Mouse (Mus musculus): Measurements from ENCODE around the gene Tulp4.

The Tulp4 gene

DNA sequence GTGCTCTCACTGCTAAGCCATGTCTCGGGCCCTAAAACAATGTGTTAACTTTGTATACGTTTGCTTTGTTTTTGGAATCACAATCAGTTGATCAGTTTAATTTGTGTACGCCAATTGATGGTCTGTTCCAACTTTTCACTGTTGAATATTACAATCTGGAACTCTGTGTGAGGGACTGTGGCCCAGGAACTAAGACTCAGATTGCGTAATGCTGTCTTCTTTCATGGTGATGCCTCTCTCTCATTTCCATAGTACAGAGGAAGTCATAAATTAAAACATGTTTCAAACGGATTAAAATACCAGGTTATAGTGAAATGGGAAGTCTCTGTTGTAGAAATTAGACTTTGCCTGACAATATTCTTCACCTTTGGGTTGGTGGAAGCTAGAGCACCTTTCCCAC, 83.0 kb downstream of the Tulp4 start:
- 84% methylated on average over 5 of the region's 5 CpGs for WGBS

DNA sequence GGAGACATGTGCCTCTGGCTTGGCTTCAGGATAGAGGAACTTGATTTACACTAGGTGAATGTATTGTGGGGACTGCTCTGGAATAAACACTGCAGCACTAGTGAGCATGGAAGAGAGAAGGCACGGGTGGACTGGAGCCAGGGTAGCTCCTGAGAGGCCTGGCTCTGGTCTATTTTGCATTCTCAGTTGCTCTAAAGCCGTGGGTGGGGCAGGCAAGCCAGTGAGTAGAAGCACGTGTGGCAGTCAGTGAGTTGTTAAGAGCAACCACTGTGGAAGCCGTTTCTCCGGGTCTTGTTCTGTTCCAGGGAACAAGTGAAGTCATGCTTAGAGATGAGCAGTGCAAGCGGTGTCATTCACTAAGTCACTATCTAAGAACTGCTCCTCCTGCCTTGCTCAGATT, 86.0 kb downstream of the Tulp4 start:
- WGBS: 53% methylated on average over 6 of the region's 6 CpGs

- WGBS: 50% methylated on average over 1 of the region's 1 CpGs
Measured at GRCm38 (mm10) chr17:6195390-6195789, 89.2 kb downstream of the Tulp4 start.

DNA sequence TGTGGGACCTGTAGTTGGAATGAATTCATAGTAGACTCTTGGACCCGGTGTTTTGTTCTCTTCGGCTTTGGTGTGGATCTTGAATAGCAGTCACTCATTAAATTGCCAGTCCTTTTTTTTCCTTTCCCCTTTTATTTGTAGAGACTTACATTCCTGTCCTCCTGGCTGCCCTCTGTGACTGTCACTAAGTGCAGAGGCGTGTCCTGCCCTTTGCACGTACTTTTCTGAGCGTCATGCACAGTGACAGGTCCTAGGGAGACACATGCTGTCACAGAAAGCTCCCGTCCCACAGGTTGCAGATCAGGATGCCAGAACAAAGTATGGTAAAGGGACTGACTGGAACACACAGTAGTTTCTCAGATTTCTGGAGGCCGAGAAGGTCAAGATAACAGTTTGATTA, 91.3 kb downstream of the Tulp4 start:
- WGBS: 80% methylated on average over 7 of the region's 7 CpGs

- 90% methylated on average over 6 of the region's 6 CpGs for WGBS
Measured at GRCm38 (mm10) chr17:6198670-6199069, 92.4 kb downstream of the Tulp4 start.

- 68% methylated on average over 4 of the region's 4 CpGs for WGBS
Measured at GRCm38 (mm10) chr17:6199166-6199565, 92.9 kb downstream of the Tulp4 start.

GRCm38 (mm10) chr17:6201522-6202250, 95.4 kb downstream of the Tulp4 start:
- WGBS: 87% methylated on average over 14 of the region's 14 CpGs

DNA sequence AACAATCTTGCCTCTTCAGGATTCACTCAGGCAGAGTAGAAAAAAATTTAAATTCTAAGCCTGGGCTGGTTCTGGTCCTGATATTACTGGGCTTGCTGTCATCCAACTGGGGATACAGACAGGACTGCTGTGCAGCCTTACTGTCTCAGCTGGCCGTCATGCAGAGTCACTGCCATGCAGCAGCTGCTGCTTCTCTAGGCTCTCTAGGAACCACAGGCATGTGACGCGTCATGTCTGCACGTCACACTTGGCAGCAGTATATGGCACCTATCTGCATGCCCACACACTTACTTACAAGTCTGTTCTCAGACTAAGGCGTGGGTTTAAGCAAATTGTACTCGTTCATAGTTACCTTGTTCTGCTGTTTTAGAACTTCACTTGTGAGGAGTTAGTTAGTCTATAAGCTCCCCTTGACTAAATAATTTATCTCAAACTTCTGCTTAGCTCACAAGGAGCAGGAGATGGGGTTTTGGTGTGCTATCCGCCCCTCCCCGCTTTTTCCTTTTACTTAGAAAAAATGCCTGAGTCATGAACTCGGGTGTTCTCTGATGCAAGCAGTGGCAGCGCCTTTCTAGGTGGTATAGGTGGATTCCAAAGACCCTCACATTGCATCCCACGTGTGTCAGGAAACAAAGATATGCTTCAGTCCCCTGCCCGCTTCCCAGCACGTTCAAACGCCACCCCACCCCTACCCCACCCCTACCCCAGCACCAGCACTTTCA, 96.3 kb downstream of the Tulp4 start:
- WGBS: 58% methylated on average over 14 of the region's 14 CpGs

- 79% methylated on average over 7 of the region's 7 CpGs for whole genome bisulfite sequencing
Measured at GRCm38 (mm10) chr17:6203126-6203525, 96.9 kb downstream of the Tulp4 start.

DNA sequence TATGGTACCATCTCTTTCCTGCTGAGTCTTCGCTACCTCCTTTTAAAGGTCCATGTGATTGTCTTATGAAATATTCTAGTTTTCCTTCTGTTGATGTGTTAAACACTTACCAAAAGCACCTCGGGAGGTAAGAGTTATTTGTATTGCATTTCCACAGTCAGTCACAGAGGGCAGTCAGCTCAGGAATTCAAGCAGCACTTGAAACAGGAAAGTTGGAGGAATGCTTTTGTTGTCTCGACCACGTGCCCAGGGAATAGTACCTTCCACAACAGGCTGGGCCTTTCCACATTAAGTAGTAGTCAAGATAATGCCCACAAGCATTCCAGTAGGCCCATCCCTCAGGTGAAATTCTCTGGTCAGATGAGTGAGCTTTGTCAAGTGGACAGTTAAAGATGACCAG, 97.6 kb downstream of the Tulp4 start:
- 55% methylated on average over 4 of the region's 4 CpGs for WGBS

GRCm38 (mm10) chr17:6211721-6212120, 105.5 kb downstream of the Tulp4 start:
- 71% methylated on average over 1 of the region's 1 CpGs for WGBS

DNA sequence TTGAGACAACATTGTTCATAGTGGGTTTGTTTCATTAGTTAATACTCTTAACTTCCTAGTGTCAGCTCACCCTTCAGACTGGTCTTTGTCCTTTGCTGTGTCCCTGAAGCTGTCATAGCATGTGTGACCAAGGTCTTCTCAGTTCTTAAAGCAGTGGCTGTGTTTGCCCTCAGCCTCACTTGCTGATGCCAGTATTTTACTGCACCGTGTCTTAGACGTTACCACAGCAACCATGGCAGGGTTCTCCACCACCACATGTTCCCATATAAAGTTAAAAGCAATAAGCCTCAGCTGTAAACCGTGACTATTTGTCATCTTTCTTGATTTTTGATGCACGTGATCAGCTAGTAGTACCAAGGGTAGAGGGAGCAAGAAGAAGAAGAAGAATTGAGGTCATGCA, 109.4 kb downstream of the Tulp4 start:
- 44% methylated on average over 4 of the region's 4 CpGs for WGBS

DNA sequence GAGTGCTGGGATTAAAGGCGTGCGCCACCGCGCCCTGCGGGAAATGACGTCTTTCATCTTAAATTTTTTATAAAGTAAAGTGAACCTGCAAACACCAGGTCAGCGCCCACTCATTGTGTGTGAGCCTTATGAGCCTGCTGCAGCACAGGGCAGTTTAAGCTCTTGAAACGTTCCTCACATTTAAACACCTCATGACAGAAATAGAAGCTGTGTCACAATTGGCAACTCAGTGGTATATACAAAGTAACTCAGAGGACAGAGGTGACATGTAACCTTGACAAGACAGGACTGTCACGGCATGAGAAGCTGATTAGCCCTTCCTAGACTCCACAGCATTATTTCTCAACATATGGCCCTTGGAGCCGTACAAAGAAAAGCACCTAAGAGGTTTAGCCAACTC, 110.3 kb downstream of the Tulp4 start:
- 88% methylated on average over 10 of the region's 10 CpGs for WGBS

DNA sequence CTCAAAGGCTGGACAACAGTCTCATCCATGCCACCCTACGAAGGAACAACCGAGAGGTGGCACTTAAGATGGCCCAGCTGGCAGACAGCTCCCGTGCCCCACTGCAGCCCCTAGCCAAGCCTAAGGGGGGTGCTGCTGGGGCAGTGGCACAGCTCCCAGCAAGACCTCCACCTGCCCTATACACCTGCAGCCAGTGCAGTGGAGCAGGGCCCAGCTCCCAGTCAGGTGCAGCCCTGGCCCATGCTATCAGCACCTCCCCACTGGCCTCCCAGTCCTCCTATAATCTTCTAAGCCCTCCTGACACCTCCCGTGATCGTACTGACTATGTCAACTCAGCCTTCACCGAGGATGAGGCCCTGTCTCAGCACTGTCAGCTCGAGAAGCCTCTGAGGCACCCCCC, 126.4 kb downstream of the Tulp4 start:
- WGBS: no CpG with 5 or more reads among the region's 7 CpGs

DNA sequence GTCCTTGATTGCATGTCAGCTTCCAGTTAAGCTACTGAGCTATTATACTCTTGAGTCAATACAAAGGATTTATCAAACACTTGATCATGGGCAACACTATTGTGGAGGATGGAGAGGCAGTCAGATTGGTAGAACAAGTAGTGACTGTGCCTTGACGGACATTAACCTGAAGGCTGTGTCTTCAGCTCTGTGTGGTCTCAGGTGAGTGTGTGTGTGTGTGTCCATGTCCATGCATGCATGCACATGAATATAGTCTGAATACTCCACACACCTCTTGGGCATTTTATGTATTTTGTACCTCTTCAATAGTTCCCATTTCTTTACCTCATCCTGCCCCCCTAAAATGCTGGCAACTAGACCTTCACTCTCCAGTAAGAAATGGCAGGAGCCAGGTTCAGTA, 145.1 kb downstream of the Tulp4 start:
- WGBS: 90% methylated on average over 1 of the region's 1 CpGs

- 2% methylated on average over 13 of the region's 51 CpGs for WGBS
Measured at GRCm38 (mm10) chr17:6256400-6257069, 150.3 kb downstream of the Tulp4 start, which contains the start of gene Tmem181a. TSS of gene Tmem181a (plus strand) at chr17:6256860.

GRCm38 (mm10) chr17:6257070-6257456, 150.8 kb downstream of the Tulp4 start:
- WGBS: 0% methylated on average over 17 of the region's 20 CpGs

GRCm38 (mm10) chr17:6269876-6270831, 163.9 kb downstream of the Tulp4 start:
- WGBS: under 1% methylated on average over 78 of the region's 84 CpGs

DNA sequence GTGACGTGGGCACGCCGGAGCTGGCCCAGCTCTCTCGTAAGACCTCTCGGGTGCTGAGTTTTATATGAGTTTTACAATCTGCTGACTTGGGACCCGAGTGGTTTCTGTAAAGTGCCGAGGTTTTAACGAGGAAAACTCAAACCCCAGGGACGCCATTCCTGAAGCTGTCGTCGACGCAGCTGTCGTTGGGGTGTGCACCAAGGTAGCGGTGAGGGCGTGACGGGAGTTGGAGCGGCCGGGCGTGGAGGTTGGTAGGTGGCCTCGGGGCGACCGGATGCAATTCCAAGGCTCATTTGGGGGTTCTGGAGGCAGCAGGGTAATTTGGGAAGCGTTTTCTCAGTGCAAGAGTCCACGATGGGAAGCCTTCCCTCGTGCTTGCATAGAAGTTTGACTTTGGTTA, 164.6 kb downstream of the Tulp4 start:
- under 1% methylated on average over 25 of the region's 25 CpGs for WGBS

- 69% methylated on average over 6 of the region's 6 CpGs for WGBS
Measured at GRCm38 (mm10) chr17:6271970-6272369, 165.7 kb downstream of the Tulp4 start.

- WGBS: 93% methylated on average over 6 of the region's 6 CpGs
Measured at GRCm38 (mm10) chr17:6274693-6275092, 168.5 kb downstream of the Tulp4 start.

DNA sequence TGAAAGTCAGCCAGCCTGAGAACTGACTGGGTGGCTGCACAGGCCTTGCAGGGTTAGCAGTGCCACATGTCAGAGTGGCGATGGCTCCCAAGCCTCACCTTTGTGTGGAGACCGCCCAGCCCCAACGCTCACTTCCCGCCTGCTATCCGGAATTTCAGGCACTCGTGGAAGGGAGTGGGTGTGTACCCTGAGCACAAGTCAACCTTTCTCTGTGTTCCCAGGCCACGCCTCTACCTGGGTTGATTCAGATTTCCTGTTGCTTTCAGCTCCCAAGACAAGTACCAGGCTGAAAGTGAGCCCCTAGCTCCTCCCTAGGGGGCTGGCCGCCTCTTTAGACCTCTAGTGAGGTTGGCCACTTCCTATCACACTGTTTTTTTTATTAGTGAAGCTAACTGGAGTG, 173.0 kb downstream of the Tulp4 start:
- WGBS: 75% methylated on average over 8 of the region's 8 CpGs
